Mouse (Mus musculus) erythroblast, embryonic 14.5 days (primary cell): ENCODE data around the gene Rbfox1.

Experiments used
- GATA1 ChIP-seq: IDR thresholded peaks from 2 replicates; pipeline ENCODE4 v1.6.1; 2012; ENCODE audit warnings: low read length, inconsistent platforms, mixed read lengths
- TAL1 ChIP-seq: IDR thresholded peaks from 3 replicates; pipeline ENCODE4 v1.6.1; 2012; ENCODE audit warnings: low read length, inconsistent platforms, mixed read lengths

- no peak for TF ChIP-seq TAL1
- no peak for TF ChIP-seq GATA1
Measured at GRCm38 (mm10) chr16:7139480-7139879, 1254.3 kb downstream of the Rbfox1 start.
